Mouse (Mus musculus): ENCODE results near the gene Esyt3. TPM values are rescaled to one million over a fixed set of nuclear protein-coding genes. Genes with fewer than 3 reads are reported as not detected.

The Esyt3 gene
- polyA plus RNA-seq (2017; shearing (Covaris generic)): 0.40 TPM

DNA sequence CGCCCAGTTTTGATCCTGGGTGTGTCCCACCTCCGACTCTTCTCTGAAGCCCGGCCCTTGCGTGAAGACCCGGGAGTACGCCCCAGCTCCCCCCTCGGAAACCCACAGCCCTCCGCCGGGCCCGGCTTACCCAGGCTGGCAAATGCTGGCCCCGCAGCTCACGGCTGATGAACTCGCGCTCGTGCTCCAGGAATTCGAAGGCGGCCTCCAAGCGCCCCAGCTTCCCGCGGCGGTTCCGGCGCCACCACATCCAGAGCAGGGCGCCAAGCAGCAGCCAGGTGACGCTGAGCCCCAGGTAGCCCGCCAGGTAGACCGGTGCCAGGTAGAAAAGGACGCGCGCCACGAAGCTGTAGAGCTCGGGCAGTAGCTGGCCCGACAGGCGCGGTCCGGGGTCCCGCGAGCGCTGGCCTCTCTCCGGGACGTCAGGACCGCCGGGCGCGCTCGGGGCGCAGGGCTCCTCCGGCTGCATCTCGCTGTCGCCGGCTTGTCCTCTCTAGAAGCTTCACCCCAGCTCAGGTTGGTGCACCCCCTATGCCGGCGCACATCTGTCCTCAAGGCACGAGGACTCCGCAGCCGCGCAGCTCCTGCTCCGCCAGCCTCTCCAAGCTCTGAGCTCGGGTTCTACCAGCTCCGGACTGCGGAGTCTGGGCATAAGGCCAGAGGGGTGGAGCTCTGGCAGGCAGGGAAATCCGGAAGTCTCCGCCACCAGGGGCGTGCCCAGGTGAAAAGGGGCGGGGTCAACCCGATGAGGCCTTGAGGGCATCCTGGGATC lies at the start of gene Esyt3:
Esyt3 (minus strand) TSS at position 637 of the 772 bp plus-strand sequence.

Other genes with a start within 250 kb of the Esyt3 start
- 9.9 TPM for gene Pik3cb, start 217.9 kb downstream of the Esyt3 start, polyA plus RNA-seq (2017; shearing (Covaris generic))
- not detected for gene Faiml, start 121.3 kb downstream of the Esyt3 start, polyA plus RNA-seq (2017; shearing (Covaris generic))
- 10.3 TPM for gene Cep70, start 115.2 kb downstream of the Esyt3 start, polyA plus RNA-seq (2017; shearing (Covaris generic))
- 0.11 TPM for gene Mras, start 78.8 kb upstream of the Esyt3 start, polyA plus RNA-seq (2017; shearing (Covaris generic))
- not detected for gene Nme9, start 92.9 kb upstream of the Esyt3 start, polyA plus RNA-seq (2017; shearing (Covaris generic))
- gene Armc8, start 210.3 kb upstream of the Esyt3 start, polyA plus RNA-seq (2017; shearing (Covaris generic)): 35.0 TPM
- gene Dbr1, start 217.2 kb upstream of the Esyt3 start, polyA plus RNA-seq (2017; shearing (Covaris generic)): 37.8 TPM